Mouse (Mus musculus): ENCODE measurements at regions not wholly inside any gene's neighbourhood (a gene's known extent, or its start where the extent isn't known, plus 50 kb on each side); places are given as distances from the start of the nearest gene placed in this dataset.
"Not testable (repeated sequence)": the region's sequence is repeated elsewhere in the genome, so short reads cannot be mapped to it uniquely, and the experiment has no call there.

- Histone ChIP-seq H3K9ac (ENCODE audit: low read depth, low read length) (no peak overlapping the region), H3K27ac (no peak overlapping the region), H3K4me2 (ENCODE audit: low read length) (no peak overlapping the region), H3K4me1 (replicated peaks; ENCODE audit: insufficient read depth, low read length) (no peaks in the 10 kb centered on the region), H3K4me3 (replicated peaks; ENCODE audit: low read depth, low read length) (no peak overlapping the region), H3K36me3 (ENCODE audit: insufficient read depth, low read length) (no peaks in the 10 kb centered on the region), H3K9me3 (replicated peaks; ENCODE audit: low read length) (no peaks in the 10 kb centered on the region), H3K27me3 (ENCODE audit: insufficient read depth, low read length) (no peaks in the 10 kb centered on the region)
- no peak for TF ChIP-seq CTCF (IDR thresholded peaks at IDR 0.05; ENCODE audit: low read depth)
- ATAC-seq (replicated peaks; ENCODE audit: low FRiP score, low read depth): no peak
- DNase-seq (ENCODE audit: low spot score): no peak
- WGBS: 63% methylated on average over 3 of the region's 3 CpGs
Observed at GRCm38 (mm10) chr6:107167736-107168491, 361.7 kb upstream of the Lrrn1 start.

GRCm38 (mm10) chr6:107218309-107218708 lies 311.3 kb upstream of the Lrrn1 start:
- no peak for TF ChIP-seq CTCF (IDR thresholded peaks at IDR 0.05; ENCODE audit: low read depth)
- H3K9me3 ChIP-seq (replicated peaks; ENCODE audit: low read length): no peaks in the 10 kb centered on the region
- H3K9ac ChIP-seq (ENCODE audit: low read depth, low read length): no peak overlapping the region
- WGBS: 77% methylated on average over 2 of the region's 2 CpGs
- H3K4me3 ChIP-seq (replicated peaks; ENCODE audit: low read depth, low read length): no peak overlapping the region
- no peaks in the 10 kb centered on the region for H3K36me3 ChIP-seq (ENCODE audit: insufficient read depth, low read length)
- DNase-seq (ENCODE audit: low spot score) (no peak), ATAC-seq (replicated peaks; ENCODE audit: low FRiP score, low read depth) (no peak)
- no peaks in the 10 kb centered on the region for H3K27me3 ChIP-seq (ENCODE audit: insufficient read depth, low read length)
- no peak overlapping the region for H3K4me2 ChIP-seq (ENCODE audit: low read length)
- no peak overlapping the region for H3K27ac ChIP-seq
- H3K4me1 ChIP-seq (replicated peaks; ENCODE audit: insufficient read depth, low read length): no peaks in the 10 kb centered on the region

DNA sequence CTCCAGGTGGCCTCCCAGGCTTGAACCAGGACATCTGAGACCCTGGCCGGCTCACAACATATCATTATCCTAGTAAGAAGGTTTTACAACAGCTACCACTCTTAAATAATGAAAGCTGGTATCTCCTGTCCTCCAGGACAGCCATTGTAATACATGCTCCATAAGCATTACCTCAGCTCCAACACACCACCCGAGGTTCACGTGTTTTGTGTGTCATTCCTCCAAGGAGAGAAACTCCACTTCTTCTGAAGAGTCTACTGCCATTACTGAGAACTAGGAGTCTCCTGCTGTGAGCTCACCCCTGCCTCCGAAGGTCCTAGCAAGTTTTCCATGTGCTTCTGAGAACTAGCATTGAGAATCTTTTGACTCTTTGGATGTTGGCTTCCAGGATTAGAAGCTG lies 310.8 kb upstream of the Lrrn1 start:
- WGBS: 74% methylated on average over 4 of the region's 4 CpGs
- H3K9me3 ChIP-seq (replicated peaks; ENCODE audit: low read length): no peaks in the 10 kb centered on the region
- DNase-seq (ENCODE audit: low spot score) (no peak), ATAC-seq (replicated peaks; ENCODE audit: low FRiP score, low read depth) (no peak)
- no peaks in the 10 kb centered on the region for H3K4me1 ChIP-seq (replicated peaks; ENCODE audit: insufficient read depth, low read length)
- no peaks in the 10 kb centered on the region for H3K27me3 ChIP-seq (ENCODE audit: insufficient read depth, low read length)
- no peak overlapping the region for H3K27ac ChIP-seq
- no peak for TF ChIP-seq CTCF (IDR thresholded peaks at IDR 0.05; ENCODE audit: low read depth)
- no peak overlapping the region for H3K9ac ChIP-seq (ENCODE audit: low read depth, low read length)
- H3K36me3 ChIP-seq (ENCODE audit: insufficient read depth, low read length): no peaks in the 10 kb centered on the region
- H3K4me2 ChIP-seq (ENCODE audit: low read length): no peak overlapping the region
- no peak overlapping the region for H3K4me3 ChIP-seq (replicated peaks; ENCODE audit: low read depth, low read length)

DNA sequence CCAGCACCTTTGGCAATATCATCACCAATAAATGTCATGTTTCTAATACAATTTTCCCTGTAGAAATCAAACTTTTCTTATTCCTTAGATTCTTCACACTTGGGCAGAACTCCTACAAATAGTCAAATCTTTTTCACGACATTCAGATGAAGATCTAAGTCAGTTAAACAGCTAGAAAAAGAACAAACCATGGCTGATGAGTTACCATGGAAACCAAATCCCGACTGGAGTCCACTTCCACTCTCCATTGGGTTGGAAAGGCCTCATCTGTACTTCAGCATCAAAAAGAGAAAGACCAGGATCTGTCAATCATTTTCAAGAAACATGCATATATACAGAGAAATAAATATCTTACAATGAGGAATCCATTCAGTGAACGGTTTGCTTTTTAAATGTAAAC lies 307.0 kb upstream of the Lrrn1 start:
- no peak overlapping the region for H3K4me3 ChIP-seq (replicated peaks; ENCODE audit: low read depth, low read length)
- no peak overlapping the region for H3K4me2 ChIP-seq (ENCODE audit: low read length)
- H3K9me3 ChIP-seq (replicated peaks; ENCODE audit: low read length): no peaks in the 10 kb centered on the region
- no peaks in the 10 kb centered on the region for H3K27me3 ChIP-seq (ENCODE audit: insufficient read depth, low read length)
- H3K27ac ChIP-seq: no peak overlapping the region
- DNase-seq (ENCODE audit: low spot score) (no peak), ATAC-seq (replicated peaks; ENCODE audit: low FRiP score, low read depth) (no peak)
- WGBS: 76% methylated on average over 3 of the region's 3 CpGs
- no peaks in the 10 kb centered on the region for H3K4me1 ChIP-seq (replicated peaks; ENCODE audit: insufficient read depth, low read length)
- TF ChIP-seq CTCF (IDR thresholded peaks at IDR 0.05; ENCODE audit: low read depth): no peak
- H3K9ac ChIP-seq (ENCODE audit: low read depth, low read length): no peak overlapping the region
- no peaks in the 10 kb centered on the region for H3K36me3 ChIP-seq (ENCODE audit: insufficient read depth, low read length)

DNA sequence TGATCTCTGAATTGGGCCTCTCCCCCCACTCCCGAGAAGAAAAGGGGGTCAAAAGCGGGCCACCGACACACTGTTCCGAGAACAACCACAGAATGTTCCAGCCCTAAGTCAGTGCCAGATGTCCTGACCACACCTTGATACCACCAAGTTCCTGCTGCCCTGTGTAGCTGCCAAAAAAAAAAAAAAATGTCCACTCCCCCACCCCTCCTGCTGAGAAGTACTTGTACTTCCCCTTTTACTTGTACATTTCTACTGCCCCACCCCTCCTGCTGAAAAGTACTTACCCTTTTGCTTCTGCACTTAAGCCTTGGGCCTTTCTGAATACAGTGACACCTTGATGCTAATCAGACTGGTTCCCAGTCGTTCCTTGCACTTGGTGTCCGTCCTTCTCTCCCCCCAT lies 299.7 kb upstream of the Lrrn1 start:
- H3K4me3 ChIP-seq (replicated peaks; ENCODE audit: low read depth, low read length); ATAC-seq (replicated peaks; ENCODE audit: low FRiP score, low read depth); H3K9ac ChIP-seq (ENCODE audit: low read depth, low read length); H3K4me1 ChIP-seq (replicated peaks; ENCODE audit: insufficient read depth, low read length); DNase-seq (ENCODE audit: low spot score); H3K36me3 ChIP-seq (ENCODE audit: insufficient read depth, low read length); H3K9me3 ChIP-seq (replicated peaks; ENCODE audit: low read length); H3K27ac ChIP-seq; H3K27me3 ChIP-seq (ENCODE audit: insufficient read depth, low read length); H3K4me2 ChIP-seq (ENCODE audit: low read length): not testable (repeated sequence)
- 77% methylated on average over 6 of the region's 6 CpGs for WGBS

DNA sequence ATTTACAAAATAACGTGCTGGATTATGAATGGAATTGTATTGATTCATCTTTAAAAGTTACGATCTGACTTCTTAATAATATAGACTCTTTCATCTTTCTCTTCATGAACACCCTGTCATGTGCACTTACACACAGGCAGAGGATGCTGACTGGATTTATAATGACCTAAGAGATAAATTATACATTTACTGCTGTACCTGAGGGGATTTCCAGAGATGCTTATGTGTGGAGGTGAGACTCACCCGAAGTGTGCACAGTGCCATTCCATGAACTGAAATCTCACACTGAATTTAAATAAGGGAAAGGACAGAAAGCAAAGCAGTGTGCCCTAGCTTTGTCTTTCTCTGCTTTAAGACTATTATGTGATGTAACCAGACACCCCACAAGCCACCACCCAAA lies 291.9 kb upstream of the Lrrn1 start:
- TF ChIP-seq CTCF (IDR thresholded peaks at IDR 0.05; ENCODE audit: low read depth): no peak
- ATAC-seq (replicated peaks; ENCODE audit: low FRiP score, low read depth) (no peak), DNase-seq (ENCODE audit: low spot score) (no peak)
- WGBS: 81% methylated on average over 3 of the region's 3 CpGs
- no peaks in the 10 kb centered on the region for H3K9me3 ChIP-seq (replicated peaks; ENCODE audit: low read length)
- no peaks in the 10 kb centered on the region for H3K27me3 ChIP-seq (ENCODE audit: insufficient read depth, low read length)
- no peak overlapping the region for H3K4me2 ChIP-seq (ENCODE audit: low read length)
- no peak overlapping the region for H3K4me3 ChIP-seq (replicated peaks; ENCODE audit: low read depth, low read length)
- no peaks in the 10 kb centered on the region for H3K36me3 ChIP-seq (ENCODE audit: insufficient read depth, low read length)
- no peak overlapping the region for H3K9ac ChIP-seq (ENCODE audit: low read depth, low read length)
- no peak overlapping the region for H3K27ac ChIP-seq
- H3K4me1 ChIP-seq (replicated peaks; ENCODE audit: insufficient read depth, low read length): no peaks in the 10 kb centered on the region

- Histone ChIP-seq H3K9me3 (replicated peaks; ENCODE audit: low read length) (no peaks in the 10 kb centered on the region), H3K27ac (no peak overlapping the region), H3K9ac (ENCODE audit: low read depth, low read length) (no peak overlapping the region), H3K36me3 (ENCODE audit: insufficient read depth, low read length) (no peaks in the 10 kb centered on the region), H3K4me3 (replicated peaks; ENCODE audit: low read depth, low read length) (no peak overlapping the region), H3K27me3 (ENCODE audit: insufficient read depth, low read length) (no peaks in the 10 kb centered on the region), H3K4me1 (replicated peaks; ENCODE audit: insufficient read depth, low read length) (no peaks in the 10 kb centered on the region), H3K4me2 (ENCODE audit: low read length) (no peak overlapping the region)
- DNase-seq (ENCODE audit: low spot score) (no peak), ATAC-seq (replicated peaks; ENCODE audit: low FRiP score, low read depth) (no peak)
- 54% methylated on average over 3 of the region's 3 CpGs for WGBS
- TF ChIP-seq CTCF (IDR thresholded peaks at IDR 0.05; ENCODE audit: low read depth): no peak
Observed at GRCm38 (mm10) chr6:107243981-107244380, 285.6 kb upstream of the Lrrn1 start.

All from kidney, postnatal 0 days (tissue).